Mouse (Mus musculus) lung, postnatal 0 days (tissue): ENCODE measurements around the gene Pelp1.
"Not testable (repeated sequence)": the region's sequence is repeated elsewhere in the genome, so short reads cannot be mapped to it uniquely, and the experiment has no call there.

Source experiments
- CTCF ChIP-seq: IDR thresholded peaks from 2 replicates; pipeline ENCODE4 v1.5.1; 2016; ENCODE audit warnings: antibody characterized with exemption, mild to moderate bottlenecking
- EP300 ChIP-seq: IDR thresholded peaks from 2 replicates; pipeline ENCODE4 v1.6.1; 2016; ENCODE audit warnings: antibody characterized with exemption, mild to moderate bottlenecking, control low read depth

DNA sequence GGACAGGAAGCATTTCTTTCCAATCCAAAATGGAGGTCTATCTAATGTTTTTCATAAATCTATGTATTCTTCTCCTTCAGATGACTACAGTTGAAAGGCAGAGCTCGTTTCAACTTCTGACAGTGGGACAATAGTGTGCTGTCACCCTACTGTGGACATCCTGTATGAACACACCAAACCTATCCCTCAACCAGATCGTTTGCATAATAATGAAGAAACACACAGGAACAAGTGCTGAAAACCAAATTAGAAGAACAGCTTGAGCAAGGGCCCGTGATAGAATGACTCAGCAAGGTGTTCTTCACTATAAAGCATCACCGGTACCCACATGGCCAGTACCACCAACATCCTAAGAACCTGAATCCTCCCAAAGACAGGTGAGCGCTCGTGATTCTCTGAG, 16.8 kb upstream of the Pelp1 start:
- not testable (repeated sequence) for TF ChIP-seq CTCF, EP300
